Mouse (Mus musculus) liver, embryonic 14.5 days (tissue): ENCODE data around the gene Gxylt2.

ENCODE experiments used
- CTCF ChIP-seq: IDR thresholded peaks from 2 replicates; pipeline ENCODE4 v1.5.1; 2016; ENCODE audit warnings: antibody characterized with exemption, low read depth, control low read depth
- EP300 ChIP-seq: IDR thresholded peaks from 2 replicates; pipeline ENCODE4 v1.6.1; 2016; ENCODE audit warnings: antibody characterized with exemption, low read depth

- TF ChIP-seq CTCF (no peak), EP300 (no peak)
These were observed 126.7 kb downstream of the Gxylt2 start for GRCm38 (mm10) chr6:100831188-100831587.
